Mouse (Mus musculus) heart, adult 8-10 months (tissue): ENCODE results near the gene Tcf7. TPM values are rescaled to one million over a fixed set of nuclear protein-coding genes. Genes with fewer than 3 reads are reported as not detected.
A peak's percentile ranks its signal among the peaks of the same experiment; 100 is the strongest.

ENCODE experiments used
- DNase-seq: peaks from one replicate; pipeline ENCODE4 v3.0.0; 2022; ENCODE audit warnings: low spot score
- total RNA-seq, 4 experiments: library from RNA; stranded (reverse); gene quantifications; 2 replicates each; pipeline ENCODE4 v1.2.4; 2022

Gene Tcf7
- total RNA-seq, 4 experiments from 2014 or later: 0.44 to 1.0 (median 0.83) TPM

- no peak for DNase-seq
These were observed 14.5 kb downstream of the Tcf7 start for GRCm38 (mm10) chr11:52268104-52268835.

GRCm38 (mm10) chr11:52267271-52267670 is 15.5 kb downstream of the Tcf7 start:
- DNase-seq: no peak

GRCm38 (mm10) chr11:52265616-52266307 is 17.1 kb downstream of the Tcf7 start:
- no peak for DNase-seq

GRCm38 (mm10) chr11:52264871-52265270 is 17.9 kb downstream of the Tcf7 start:
- DNase-seq: no peak

- DNase-seq: no peak
These were observed 20.5 kb downstream of the Tcf7 start for GRCm38 (mm10) chr11:52262338-52262737.

GRCm38 (mm10) chr11:52261937-52262336 is 20.9 kb downstream of the Tcf7 start:
- DNase-seq: no peak

GRCm38 (mm10) chr11:52260878-52261277 is 21.9 kb downstream of the Tcf7 start:
- no peak for DNase-seq

- DNase-seq: no peak
These were observed 24.1 kb downstream of the Tcf7 start for GRCm38 (mm10) chr11:52258711-52259110.

- no peak for DNase-seq
These were observed 25.4 kb downstream of the Tcf7 start for GRCm38 (mm10) chr11:52257376-52257775.

GRCm38 (mm10) chr11:52255077-52255476 is 27.7 kb downstream of the Tcf7 start:
- no peak for DNase-seq

GRCm38 (mm10) chr11:52253674-52254375 is 29.0 kb downstream of the Tcf7 start:
- DNase-seq: peak; percentile 68

GRCm38 (mm10) chr11:52252692-52253091 is 30.1 kb downstream of the Tcf7 start:
- DNase-seq: no peak

GRCm38 (mm10) chr11:52251770-52252169 is 31.0 kb downstream of the Tcf7 start:
- DNase-seq: no peak

GRCm38 (mm10) chr11:52249452-52249851 is 33.4 kb downstream of the Tcf7 start:
- DNase-seq: no peak

GRCm38 (mm10) chr11:52240898-52241542 is 41.8 kb downstream of the Tcf7 start:
- DNase-seq: no peak

GRCm38 (mm10) chr11:52234509-52234908 is 48.3 kb downstream of the Tcf7 start:
- no peak for DNase-seq

GRCm38 (mm10) chr11:52233906-52234305 is 48.9 kb downstream of the Tcf7 start:
- DNase-seq: no peak

- DNase-seq: no peak
These were observed 49.7 kb downstream of the Tcf7 start for GRCm38 (mm10) chr11:52233043-52233653.

GRCm38 (mm10) chr11:52231606-52232541 is 50.9 kb downstream of the Tcf7 start, which contains the start of gene Skp1a:
TSS of gene Skp1a (plus strand) at chr11:52231995.
- DNase-seq: peak; percentile 89

GRCm38 (mm10) chr11:52230694-52231093 is 52.1 kb downstream of the Tcf7 start:
- DNase-seq: no peak
